Mouse (Mus musculus) thymus, postnatal 14 days (tissue): ENCODE results near the gene Fgb.

Experiments
- DNase-seq: peaks from one replicate; pipeline ENCODE4 v3.0.0; 2021

The Fgb gene

DNA sequence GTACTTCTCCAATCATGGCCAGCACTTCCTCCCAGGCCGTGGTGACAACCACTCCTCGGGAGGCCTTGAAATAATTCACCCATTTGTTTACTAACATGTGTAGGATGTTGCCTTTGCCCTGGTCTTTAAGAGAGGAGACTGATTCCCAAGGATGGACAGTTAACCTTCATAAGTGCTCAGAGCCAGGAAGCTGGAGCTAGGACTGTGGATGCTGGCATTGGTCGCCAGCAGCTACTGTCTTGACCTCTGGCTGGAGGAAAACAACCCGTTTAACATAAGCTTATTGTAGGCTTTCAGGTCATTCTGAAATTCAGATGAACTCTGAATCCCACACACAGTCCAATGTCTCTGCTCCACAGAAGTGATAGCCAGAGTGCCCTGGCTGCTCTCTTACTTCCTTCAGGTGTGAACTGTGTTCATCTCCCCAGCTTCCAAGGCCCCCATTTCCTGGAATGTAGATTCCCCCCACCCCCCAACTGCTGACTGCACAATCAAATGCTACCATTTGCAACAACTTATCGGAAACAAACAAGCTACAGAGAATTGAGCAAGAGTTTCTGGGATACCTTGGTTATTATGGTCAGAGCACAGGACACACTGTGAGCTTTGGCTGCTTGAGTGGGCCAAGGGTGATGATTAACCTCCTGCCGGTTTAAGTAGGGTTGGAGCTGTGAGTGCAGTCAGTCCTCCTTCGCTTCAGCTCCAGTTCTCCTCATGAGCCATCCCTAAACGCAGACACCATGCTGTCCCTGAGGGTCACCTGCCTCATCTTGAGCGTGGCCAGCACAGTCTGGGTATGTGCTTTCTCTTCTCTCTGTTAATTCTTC is 24.0 kb downstream of the Fgb start, which contains the start of gene Fga:
Fga (plus strand) TSS at position 602 of the 827 bp plus-strand sequence.
- DNase-seq = no peak

DNA sequence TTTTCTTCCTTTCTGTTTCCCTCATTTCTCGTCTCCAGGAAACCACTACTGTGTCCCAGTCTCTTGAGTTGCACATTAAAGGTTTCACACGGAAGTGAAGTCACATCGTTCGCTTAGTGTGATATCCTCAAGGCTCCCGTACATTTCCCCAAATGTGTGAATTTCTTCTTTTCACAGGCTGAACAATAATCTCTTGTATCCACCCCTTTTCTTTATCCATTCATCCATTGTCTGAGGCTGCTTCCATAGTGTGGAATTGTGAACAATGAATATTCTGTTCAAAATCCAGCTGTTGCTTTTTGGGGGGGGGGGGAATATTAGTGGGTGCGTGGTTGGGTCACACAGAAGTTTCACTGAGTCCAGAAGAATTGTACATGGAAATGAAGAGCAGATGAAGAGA is 24.6 kb downstream of the Fgb start:
- DNase-seq = no peak

DNA sequence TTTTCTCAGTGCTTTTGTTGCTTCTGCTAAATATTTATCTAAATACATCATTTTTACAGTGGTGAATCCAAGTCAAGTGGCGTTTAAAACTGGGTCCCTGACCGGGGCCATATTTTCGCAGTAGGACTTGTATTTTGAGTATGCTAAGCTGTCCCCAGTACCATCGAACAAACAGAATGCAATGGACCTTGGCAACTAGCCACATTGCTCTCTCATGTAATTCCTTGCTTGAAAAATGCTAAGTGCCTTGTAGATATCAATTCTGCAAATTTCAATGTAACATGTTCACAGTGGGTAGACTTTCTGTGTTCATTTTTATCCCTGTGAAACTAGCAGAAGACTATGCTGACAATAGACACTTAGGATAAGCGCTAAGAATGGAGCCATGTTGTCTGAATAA is 28.5 kb downstream of the Fgb start:
- no peak for DNase-seq

DNA sequence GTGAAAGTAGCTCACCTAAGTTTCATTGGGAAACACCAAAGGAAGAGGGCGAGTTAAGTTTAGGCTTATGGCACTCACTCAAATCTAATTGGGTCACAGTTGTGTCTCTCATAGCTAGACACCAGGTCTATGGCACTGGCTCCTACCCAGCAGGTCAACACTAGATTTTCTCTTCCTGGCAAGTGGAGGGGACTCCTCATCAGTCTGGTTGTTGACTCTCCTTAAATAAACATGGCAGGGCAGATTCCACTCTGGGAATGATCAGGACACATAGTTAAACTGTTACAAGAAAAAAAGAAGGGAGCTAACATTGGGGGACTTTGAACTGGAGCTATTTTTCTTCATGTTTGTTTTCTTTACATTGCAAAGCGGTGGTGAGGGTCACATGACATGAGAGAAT is 29.3 kb downstream of the Fgb start:
- no peak for DNase-seq

DNA sequence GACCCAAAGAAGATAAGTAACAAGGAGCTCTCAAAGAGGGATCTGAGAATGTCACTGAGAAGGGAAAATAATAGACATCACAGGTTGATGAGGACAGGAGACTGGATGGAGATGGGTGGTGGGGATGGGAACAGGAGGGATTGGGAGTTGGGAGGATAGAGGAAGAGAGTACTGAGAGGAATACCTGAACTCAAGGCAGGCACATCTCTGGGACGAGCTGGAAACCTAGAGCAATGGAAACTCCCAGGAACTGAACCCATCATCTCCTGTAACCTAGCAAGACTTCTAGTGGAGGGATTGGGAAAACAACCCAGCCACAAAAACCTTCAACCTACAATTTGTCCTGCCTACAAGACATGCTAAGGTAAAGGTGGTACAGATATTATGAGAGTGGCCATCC is 33.4 kb downstream of the Fgb start:
- DNase-seq = no peak

DNA sequence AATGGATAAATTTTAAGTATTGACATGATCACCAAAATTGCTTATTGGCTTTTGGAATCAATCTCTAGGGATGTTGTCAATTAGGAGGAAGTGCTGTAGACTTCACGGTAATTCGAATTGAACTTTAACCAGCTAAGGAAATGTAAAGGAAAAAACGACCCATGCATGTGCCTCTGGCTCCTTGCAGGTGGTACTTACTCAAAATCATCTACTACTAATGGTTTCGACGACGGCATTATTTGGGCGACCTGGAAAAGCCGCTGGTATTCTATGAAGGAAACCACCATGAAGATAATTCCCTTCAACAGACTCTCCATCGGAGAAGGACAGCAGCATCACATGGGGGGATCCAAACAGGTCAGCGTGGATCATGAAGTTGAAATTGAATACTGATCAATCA is 35.7 kb downstream of the Fgb start:
- DNase-seq = no peak

DNA sequence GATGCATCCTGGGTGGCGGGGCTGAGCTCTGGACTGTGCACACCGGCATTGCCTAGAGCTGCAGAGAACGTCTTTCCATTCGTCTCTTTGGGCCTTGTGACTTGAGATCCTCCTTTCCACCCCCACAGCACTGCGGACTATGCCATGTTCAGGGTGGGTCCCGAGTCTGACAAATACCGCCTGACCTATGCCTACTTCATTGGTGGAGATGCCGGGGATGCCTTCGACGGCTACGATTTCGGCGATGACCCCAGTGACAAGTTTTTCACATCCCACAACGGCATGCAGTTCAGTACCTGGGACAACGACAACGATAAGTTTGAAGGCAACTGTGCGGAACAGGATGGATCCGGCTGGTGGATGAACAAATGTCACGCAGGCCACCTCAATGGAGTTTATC is 37.0 kb downstream of the Fgb start:
- DNase-seq = no peak

DNA sequence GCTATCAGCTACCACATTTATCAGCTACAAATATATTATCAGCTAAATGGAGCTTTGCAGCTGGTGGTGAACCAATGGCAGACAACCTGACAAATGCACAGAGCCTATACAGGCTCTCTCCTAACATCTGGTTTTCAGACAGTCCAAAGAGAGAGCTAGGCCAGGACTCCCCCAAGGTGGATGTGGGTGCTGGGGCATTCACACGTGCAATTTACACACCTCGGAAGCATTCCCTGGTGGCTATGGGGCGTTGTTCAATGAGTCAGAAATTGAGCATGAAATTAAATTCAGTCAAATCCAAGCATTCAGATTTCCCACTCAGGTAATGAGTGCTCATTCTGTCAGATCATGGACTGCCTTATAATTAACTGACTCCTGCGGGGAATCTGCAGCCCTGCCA is 38.1 kb downstream of the Fgb start:
- DNase-seq = no peak

DNA sequence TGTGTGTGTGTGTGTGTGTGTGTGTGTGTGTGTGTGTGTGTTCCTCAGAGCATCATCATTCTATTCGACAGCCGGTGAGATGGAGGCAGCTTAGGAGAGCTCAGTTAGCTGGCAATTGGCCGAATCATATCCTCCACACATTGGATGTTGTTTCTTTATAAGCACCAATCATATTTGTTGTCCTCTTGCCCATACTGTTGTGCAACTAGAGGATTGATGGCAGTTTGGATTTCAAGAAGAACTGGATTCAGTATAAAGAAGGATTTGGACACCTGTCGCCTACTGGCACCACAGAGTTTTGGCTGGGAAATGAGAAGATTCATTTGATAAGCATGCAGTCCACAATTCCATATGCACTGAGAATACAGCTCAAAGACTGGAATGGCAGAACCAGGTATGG is 38.5 kb downstream of the Fgb start:
- no peak for DNase-seq

DNA sequence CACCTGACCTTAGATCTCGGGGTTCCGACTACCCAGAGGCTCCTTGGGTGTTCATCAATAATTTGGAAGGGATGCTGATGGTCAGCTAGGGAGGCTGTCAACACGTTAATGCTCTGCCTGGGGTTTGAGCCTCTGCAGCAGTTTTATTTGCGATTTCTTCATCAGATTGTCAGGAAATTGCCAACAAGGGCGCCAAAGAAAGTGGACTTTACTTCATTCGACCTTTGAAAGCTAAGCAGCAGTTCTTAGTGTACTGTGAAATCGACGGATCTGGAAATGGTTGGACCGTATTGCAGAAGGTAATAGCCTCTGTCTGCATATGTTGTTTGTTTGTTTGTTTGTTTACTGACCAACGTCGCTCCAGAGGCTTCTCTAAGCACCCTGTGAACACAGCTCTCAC is 39.4 kb downstream of the Fgb start:
- DNase-seq = no peak

DNA sequence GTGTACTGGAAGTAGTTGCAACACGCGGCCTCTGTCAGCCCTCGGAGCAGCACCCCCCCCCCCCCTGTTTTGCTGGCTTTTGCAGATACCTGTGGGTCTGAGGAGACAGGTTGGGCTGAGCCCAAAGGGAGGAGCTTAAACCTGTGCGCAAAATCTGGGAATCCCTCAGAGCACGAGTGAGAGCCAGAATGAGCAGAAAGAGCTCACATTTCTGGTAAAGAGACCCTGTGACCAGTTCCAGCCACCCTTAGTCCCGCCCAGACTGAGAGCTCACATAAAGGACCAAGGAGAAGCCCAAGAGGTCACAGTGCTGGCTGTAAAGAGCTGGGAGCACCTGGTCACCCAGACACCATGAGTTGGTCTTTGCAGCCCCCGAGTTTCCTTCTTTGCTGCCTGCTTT is 42.1 kb downstream of the Fgb start, which contains the start of gene Fgg:
Fgg (plus strand) TSS at position 168 of the 400 bp plus-strand sequence.
- DNase-seq = no peak

DNA sequence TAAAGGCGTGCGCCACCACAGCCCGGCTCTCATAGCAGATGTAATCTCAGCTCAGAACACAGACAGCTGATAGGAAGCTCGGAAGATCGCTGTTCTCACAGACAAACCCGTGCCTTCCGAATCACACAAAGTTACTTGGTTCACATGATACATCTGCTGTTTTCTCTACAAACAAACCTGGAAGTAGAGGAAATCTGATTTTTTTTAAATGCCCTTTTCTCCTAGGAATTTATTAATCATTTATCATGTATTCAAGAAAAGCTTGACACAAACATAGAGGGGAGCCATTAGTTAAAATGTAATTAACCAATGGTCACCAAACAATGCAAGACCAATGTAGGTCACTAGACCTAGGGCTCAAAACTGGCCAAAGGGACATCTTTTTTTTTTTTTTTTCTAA is 44.9 kb downstream of the Fgb start:
- DNase-seq = no peak

DNA sequence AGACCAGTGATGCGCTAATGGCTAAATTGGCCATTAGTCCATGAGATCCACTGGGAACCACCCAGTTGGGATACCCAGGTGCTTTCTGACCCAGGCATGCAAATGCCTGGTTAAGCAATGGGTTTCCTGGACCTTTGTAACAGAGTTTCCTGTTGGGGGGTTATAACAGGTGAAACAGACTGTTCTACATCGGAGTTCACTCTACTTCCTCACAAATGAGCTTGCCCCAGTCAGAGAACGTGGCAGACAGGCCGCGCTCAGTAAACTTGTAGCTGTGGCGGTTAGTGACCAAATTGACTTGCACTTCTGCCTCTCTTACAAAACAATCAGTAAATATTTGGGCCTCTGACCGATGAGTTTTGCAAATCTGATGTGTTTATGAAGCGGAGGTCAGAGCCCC is 46.6 kb downstream of the Fgb start:
- DNase-seq = no peak

DNA sequence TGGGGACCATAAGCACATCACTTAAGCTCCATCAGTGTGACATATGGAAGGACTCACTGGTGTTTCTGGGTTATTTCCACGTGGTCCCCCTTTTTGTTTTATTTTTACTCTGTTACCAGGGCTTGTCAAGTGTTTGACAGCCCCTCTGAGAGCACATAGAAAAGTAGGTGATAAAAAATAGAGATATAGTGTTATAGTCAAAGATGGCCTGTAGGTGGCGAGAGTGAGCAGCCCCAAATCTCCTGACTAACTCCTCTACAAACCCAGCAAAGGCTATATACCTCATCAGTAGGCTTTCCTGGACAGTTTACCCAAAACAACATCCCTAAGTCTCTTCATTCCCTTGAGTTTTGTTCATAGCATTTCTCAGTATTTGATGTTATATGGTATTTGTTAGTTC is 47.5 kb downstream of the Fgb start:
- peak; percentile 25 for DNase-seq

DNA sequence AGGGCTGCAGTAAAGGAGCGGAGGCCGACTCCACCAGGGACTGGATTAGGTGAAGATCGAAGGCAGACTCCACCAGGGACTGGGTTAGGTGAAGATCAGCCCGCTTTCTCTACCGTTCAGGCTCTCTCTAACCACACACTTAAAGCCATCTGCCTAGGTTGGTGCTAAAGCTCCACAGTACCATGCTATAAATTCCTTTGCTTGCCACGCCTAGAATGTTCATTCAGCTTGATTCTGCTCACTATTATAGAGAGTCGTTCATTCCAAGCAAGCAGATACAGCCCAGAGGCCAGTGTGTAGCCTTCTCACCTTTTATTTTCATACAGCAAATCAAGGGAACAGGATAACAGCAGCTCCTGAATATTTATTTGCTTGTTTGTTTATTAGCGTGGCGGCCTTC is 49.7 kb downstream of the Fgb start:
- no peak for DNase-seq

DNA sequence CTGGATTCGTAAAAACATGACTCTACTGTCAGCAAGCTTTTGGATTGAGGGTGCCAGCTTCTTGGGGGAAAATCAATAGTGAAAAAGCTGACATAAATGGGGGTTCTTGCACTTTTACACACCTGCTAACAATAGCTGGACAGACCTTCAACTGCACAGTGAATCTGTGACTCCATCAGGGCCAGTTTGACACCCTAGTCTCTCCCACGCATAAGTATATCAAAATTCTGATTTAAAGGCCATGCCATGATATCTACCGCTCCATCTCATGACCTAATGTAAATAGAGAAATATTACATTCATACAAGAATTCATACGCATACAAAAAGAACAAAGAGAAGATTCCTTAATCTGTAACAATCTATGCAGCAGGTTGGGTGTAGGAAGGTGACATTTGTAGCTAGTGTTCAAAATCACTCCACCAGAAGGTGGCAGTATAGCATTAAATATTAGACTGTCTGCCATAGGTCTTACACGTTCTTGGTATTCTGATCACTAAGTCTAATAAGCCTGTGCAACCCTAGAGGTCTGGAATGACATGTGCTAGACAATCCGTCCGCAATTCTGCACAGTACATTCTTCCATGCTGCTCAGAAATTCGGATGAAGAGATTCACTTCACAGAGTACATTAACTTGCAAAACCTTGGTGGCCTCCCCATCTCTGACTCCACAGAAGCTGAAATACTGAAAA is 50.7 kb downstream of the Fgb start:
- peak; percentile 24 for DNase-seq

DNA sequence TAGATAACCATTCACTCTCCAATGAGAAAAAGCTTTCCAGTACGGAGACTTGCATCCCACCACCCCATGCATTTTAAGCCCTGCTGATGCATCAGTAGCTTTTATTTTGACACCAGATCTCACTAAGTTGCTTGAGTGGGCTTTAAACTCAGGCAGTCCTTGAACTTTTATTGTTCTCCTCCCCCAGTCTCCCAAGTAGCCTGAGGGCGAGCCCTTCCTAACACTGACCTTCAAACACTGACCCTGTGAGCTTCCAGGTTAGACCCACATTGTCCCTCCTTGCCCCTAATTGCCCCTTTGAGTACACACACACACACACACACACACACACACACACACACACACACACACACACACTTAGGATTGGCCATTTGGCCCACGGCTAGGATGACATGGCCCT is 53.0 kb downstream of the Fgb start:
- no peak for DNase-seq

DNA sequence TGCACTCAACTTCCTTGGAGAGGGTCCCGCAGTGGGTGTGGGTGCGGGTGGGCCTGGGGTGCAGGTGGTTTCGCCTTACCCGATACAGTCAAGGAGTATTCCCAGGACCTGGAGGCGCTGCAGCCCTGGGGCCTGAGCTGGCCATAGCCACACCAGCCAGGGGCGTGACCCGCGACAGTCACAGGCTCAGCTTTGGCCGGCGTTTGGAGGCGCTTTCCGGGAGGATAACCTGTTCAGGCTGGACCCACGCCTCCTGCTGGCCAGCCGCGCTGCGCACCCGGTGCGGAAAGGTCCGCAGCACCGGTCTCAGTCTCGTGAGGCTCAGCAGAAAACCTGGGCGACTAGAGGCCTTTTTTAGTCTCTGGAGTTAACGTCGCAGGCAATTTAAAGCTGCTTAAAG is 54.3 kb downstream of the Fgb start:
- peak; percentile 5 for DNase-seq

DNA sequence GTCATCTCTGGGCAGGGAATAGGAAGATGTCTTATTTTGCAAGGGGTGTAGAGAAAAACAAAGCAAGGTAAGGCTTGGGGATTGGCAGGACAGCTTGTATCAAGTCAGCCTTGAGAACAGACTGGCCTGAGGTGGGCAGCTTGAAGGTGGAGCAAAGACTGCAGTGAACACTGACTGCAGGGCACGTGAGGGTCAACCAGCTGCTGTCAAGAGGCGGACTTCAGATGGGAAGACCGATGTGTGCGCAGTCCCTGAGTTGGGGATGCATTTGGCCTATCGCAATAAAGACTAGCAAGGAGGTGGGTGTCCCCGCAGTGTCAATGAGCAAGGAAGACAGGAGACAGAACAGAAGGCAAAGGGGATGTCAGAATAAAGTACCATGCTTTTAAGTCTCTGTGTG is 56.7 kb downstream of the Fgb start:
- DNase-seq = no peak

DNA sequence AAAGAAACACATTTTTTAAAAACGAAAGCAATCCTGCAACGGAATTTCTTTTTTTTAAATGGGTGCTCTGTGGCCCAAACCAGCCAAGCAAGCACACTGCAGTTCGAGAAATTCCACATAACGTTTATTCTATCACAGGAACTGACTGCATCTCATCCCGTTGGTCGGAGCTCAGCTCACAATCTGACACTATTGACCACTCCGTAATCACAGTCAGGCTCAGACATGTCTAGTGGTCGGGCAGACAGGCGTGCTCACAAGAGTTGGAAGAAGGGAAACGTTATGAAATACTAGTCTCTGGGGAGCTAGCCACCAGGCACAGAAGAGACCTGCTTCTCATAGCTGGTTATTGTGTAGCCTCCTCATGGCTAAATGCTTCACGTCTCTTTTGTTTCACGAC is 57.7 kb downstream of the Fgb start:
- no peak for DNase-seq
